Mouse (Mus musculus) erythroblast, embryonic 14.5 days (primary cell): Measurements from ENCODE around the gene Col9a2.

Experiments used
- GATA1 ChIP-seq: IDR thresholded peaks from 2 replicates; pipeline ENCODE4 v1.6.1; 2012; ENCODE audit warnings: low read length, inconsistent platforms, mixed read lengths
- TAL1 ChIP-seq: IDR thresholded peaks from 3 replicates; pipeline ENCODE4 v1.6.1; 2012; ENCODE audit warnings: low read length, inconsistent platforms, mixed read lengths

GRCm38 (mm10) chr4:121025681-121026080, 13.5 kb upstream of the Col9a2 start:
- TF ChIP-seq GATA1 (no peak), TAL1 (no peak)
